ENCODE assay signal across 8 mouse cellular contexts in genomic region chr13:73937321-73938176, GRCm38 (mm10). TPM values are rescaled to one million over a fixed set of nuclear protein-coding genes. Genes with fewer than 3 reads are reported as not detected.
DNase-seq lines count a peak whose midpoint lies in the region; ATAC-seq lines count a peak whose summit lies in the region.

Gene Trip13 (minus strand): TSS chr13:73937784.
Gene Brd9 (plus strand): TSS chr13:73937811.

- peak; percentile 85 for ATAC-seq in megakaryocyte progenitor cell, adult 5-6 weeks (replicated peaks; ENCODE audit: poor library complexity)

- peak; percentile 87 for DNase-seq in adipocyte (ENCODE audit: low spot score)
- DNase-seq in embryo, embryonic 10 days (ENCODE audit: low spot score): peak; percentile 94
- peak; percentile 96 for DNase-seq in gastrocnemius, postnatal 10 days
- peak; percentile 96 for DNase-seq in induced T-regulatory cell, adult 2 months (ENCODE audit: low read depth)
- DNase-seq in left cerebral cortex, adult 9 months (ENCODE audit: low spot score in 2 of 2): peak; percentile 52 to 86
- peak; percentile 92 for DNase-seq in right cerebral cortex, postnatal 14 days
- DNase-seq in urinary bladder, postnatal 36 days (ENCODE audit: low spot score in 2 of 2): peak; percentile 93

RNA-seq across cellular contexts. Expression of gene Trip13, which starts in this region (rescaled TPM):
- 1 to 10 TPM; 2.2 to 2.9 TPM for total RNA-seq in gastrocnemius, postnatal 10 days (2021)
- total RNA-seq in megakaryocyte progenitor cell, adult 5-6 weeks (2015): 60.1 and 62.4 TPM in 2 replicates
- 49.5 and 60.7 TPM in 2 replicates for total RNA-seq in megakaryocyte progenitor cell, adult 5-6 weeks (2017)

RNA-seq across cellular contexts. Expression of gene Brd9, which starts in this region (rescaled TPM):
- 10 to 100 TPM; 15.4 to 19.0 TPM for total RNA-seq in gastrocnemius, postnatal 10 days (2021)
- 50.8 and 54.4 TPM in 2 replicates for total RNA-seq in megakaryocyte progenitor cell, adult 5-6 weeks (2015)
- total RNA-seq in megakaryocyte progenitor cell, adult 5-6 weeks (2017): 99.9 and 112 TPM in 2 replicates

Comparison
In these comparisons a context has a peak if more than half of its experiments do, and no peak if none do; other contexts are left out.
1. Peak in every context shown above with its lines: DNase-seq and ATAC-seq.
2. RNA of gene Trip13 (total RNA-seq): 49.5 to 62.4 TPM in megakaryocyte progenitor cell, adult 5-6 weeks; 2.2 to 2.9 TPM in gastrocnemius, postnatal 10 days; every median in the first group is over 10 times any median in the second.